Mouse (Mus musculus) MEL (cell line): ENCODE measurements around the gene Ncln. TPM values are rescaled to one million over a fixed set of nuclear protein-coding genes. Genes with fewer than 3 reads are reported as not detected.

Experiments
- DNase-seq: peaks from one replicate; pipeline ENCODE4 v3.0.0; 2011; ENCODE audit warnings: low read depth, low spot score
- H3K27ac ChIP-seq: 2 replicates; pipeline ENCODE4 v1.5.1; 2012; ENCODE audit warnings: low read depth, mild to moderate bottlenecking, control low read depth, low read length, moderate library complexity; ENCODE audit not compliant: control insufficient read depth
- H3K27me3 ChIP-seq, 2 experiments: fragments of 150-350 bp in 1 of 2; sonication (generic) in 1 of 2; 2 replicates each; pipeline ENCODE4 v1.6.1; 2012; ENCODE audit warnings: low read length in 2 of 2, mild to moderate bottlenecking in 2 of 2, improper control_type of control experiment in 1 of 2, moderate library complexity in 1 of 2; ENCODE audit not compliant: insufficient read depth in 2 of 2, control insufficient read depth in 1 of 2
- H3K36me3 ChIP-seq, 2 experiments: 2 replicates each; pipeline ENCODE4 v1.6.1; 2012 to 2014; ENCODE audit warnings: low read length in 2 of 2, improper control_type of control experiment in 1 of 2, inconsistent platforms in 1 of 2, mild to moderate bottlenecking in 1 of 2; ENCODE audit not compliant: insufficient read depth in 2 of 2, control insufficient read depth in 1 of 2
- H3K4me1 ChIP-seq, 2 experiments: fragments of 150-350 bp in 1 of 2; sonication (generic) in 1 of 2; 2 replicates each; pipeline ENCODE4 v1.6.1; 2012; ENCODE audit warnings: low read length in 2 of 2, improper control_type of control experiment in 1 of 2, mild to moderate bottlenecking in 1 of 2; ENCODE audit not compliant: insufficient read depth in 2 of 2, control insufficient read depth in 1 of 2
- H3K4me3 ChIP-seq, 2 experiments: fragments of 150-350 bp in 1 of 2; sonication (generic) in 1 of 2; 2 replicates each; pipeline ENCODE4 v1.5.1; 2012; ENCODE audit warnings: low read depth in 2 of 2, low read length in 2 of 2, mild to moderate bottlenecking in 2 of 2, moderate library complexity in 2 of 2, control low read depth in 1 of 2, improper control_type of control experiment in 1 of 2; ENCODE audit not compliant: control insufficient read depth in 1 of 2, insufficient read depth in 1 of 2
- H3K79me2 ChIP-seq: 2 replicates; pipeline ENCODE4 v1.6.1; 2012; ENCODE audit warnings: mild to moderate bottlenecking, low read length, moderate library complexity; ENCODE audit not compliant: control insufficient read depth, poor library complexity, insufficient read depth
- H3K9ac ChIP-seq: 2 replicates; pipeline ENCODE4 v1.6.1; 2012; ENCODE audit warnings: low read depth, mild to moderate bottlenecking, control low read depth, low read length, moderate library complexity; ENCODE audit not compliant: control insufficient read depth, poor library complexity, severe bottlenecking
- H3K9me3 ChIP-seq: fragments of 150-350 bp; sonication (generic); replicated peaks from 2 replicates; pipeline ENCODE4 v1.6.1; 2012; ENCODE audit warnings: mild to moderate bottlenecking, low read length, improper control_type of control experiment, moderate library complexity; ENCODE audit not compliant: insufficient read depth
- EP300 ChIP-seq, 2 experiments: IDR thresholded peaks; 2 replicates each; pipeline ENCODE4 v1.6.1; 2011; ENCODE audit warnings: improper control_type of control experiment in 2 of 2, low read length in 2 of 2, low read depth in 1 of 2, mild to moderate bottlenecking in 1 of 2
- ETS1 ChIP-seq: IDR thresholded peaks from 2 replicates; pipeline ENCODE4 v1.6.1; 2012; ENCODE audit warnings: low read depth, mild to moderate bottlenecking, inconsistent platforms, low read length, improper control_type of control experiment, moderate library complexity
- KAT2A ChIP-seq: conservative IDR thresholded peaks from 2 replicates; pipeline ENCODE4 v1.6.1; 2012; ENCODE audit warnings: low read depth, low read length, improper control_type of control experiment, inconsistent platforms
- MEF2A ChIP-seq: IDR thresholded peaks from 2 replicates; pipeline ENCODE4 v1.6.1; 2014; ENCODE audit warnings: low read depth, mild to moderate bottlenecking, inconsistent platforms, low read length, improper control_type of control experiment; ENCODE audit not compliant: poor library complexity, insufficient replicate concordance, severe bottlenecking; ENCODE audit errors: extremely low read depth
- MYC ChIP-seq: IDR thresholded peaks from 2 replicates; pipeline ENCODE4 v1.6.1; 2011; ENCODE audit warnings: low read depth, mild to moderate bottlenecking, low read length, improper control_type of control experiment, moderate library complexity
- NELFE ChIP-seq: IDR thresholded peaks from 2 replicates; pipeline ENCODE4 v1.6.1; 2011; ENCODE audit warnings: low read depth, low read length, improper control_type of control experiment
- NRF1 ChIP-seq: IDR thresholded peaks from 2 replicates; pipeline ENCODE4 v1.6.1; 2014; ENCODE audit warnings: low read depth, mild to moderate bottlenecking, inconsistent platforms, low read length, improper control_type of control experiment, moderate library complexity; ENCODE audit not compliant: poor library complexity, insufficient read depth, severe bottlenecking
- POLR2A ChIP-seq, 2 experiments: IDR thresholded peaks; 2 replicates each; pipeline ENCODE4 v1.6.1; 2011 to 2012; ENCODE audit warnings: low read length in 2 of 2, mild to moderate bottlenecking in 2 of 2, control low read depth in 1 of 2, improper control_type of control experiment in 1 of 2, low read depth in 1 of 2, moderate library complexity in 1 of 2; ENCODE audit not compliant: control insufficient read depth in 1 of 2, insufficient read depth in 1 of 2, poor library complexity in 1 of 2
- RCOR1 ChIP-seq: IDR thresholded peaks from 2 replicates; pipeline ENCODE4 v1.6.1; 2012; ENCODE audit warnings: low read depth, mild to moderate bottlenecking, inconsistent platforms, low read length, improper control_type of control experiment
- SMC3 ChIP-seq: IDR thresholded peaks from 2 replicates; pipeline ENCODE4 v1.6.1; 2011; ENCODE audit warnings: low read depth, low read length, improper control_type of control experiment
- TAL1 ChIP-seq: IDR thresholded peaks from 2 replicates; pipeline ENCODE4 v1.6.1; 2012; ENCODE audit warnings: mild to moderate bottlenecking, inconsistent platforms, low read length, moderate library complexity, mixed read lengths
- UBTF ChIP-seq: IDR thresholded peaks from 2 replicates; pipeline ENCODE4 v1.6.1; 2012; ENCODE audit warnings: low read depth, mild to moderate bottlenecking, inconsistent platforms, low read length, improper control_type of control experiment, moderate library complexity, borderline replicate concordance; ENCODE audit not compliant: insufficient read depth
- USF1 ChIP-seq: IDR thresholded peaks from 2 replicates; pipeline ENCODE4 v1.6.1; 2014; ENCODE audit warnings: low read depth, mild to moderate bottlenecking, inconsistent platforms, low read length, improper control_type of control experiment, moderate library complexity
- USF2 ChIP-seq, 2 experiments: IDR thresholded peaks; 2 replicates each; pipeline ENCODE4 v1.6.1; 2011 to 2012; ENCODE audit warnings: improper control_type of control experiment in 2 of 2, low read length in 2 of 2, borderline replicate concordance in 1 of 2, inconsistent platforms in 1 of 2, low read depth in 1 of 2, mild to moderate bottlenecking in 1 of 2; ENCODE audit not compliant: insufficient read depth in 1 of 2
- polyA plus RNA-seq, 2 experiments: library from polyadenylated mRNA; stranded (reverse) in 1 of 2; unstranded in 1 of 2; fragments of >175 nt in 1 of 2; fragments of >200 nt in 1 of 2; gene quantifications; 2 replicates each; pipeline versions ENCODE4 v1.2.1 to v1.2.4; 2012; ENCODE audit warnings: low replicate concordance in 2 of 2, low read depth in 1 of 2; ENCODE audit not compliant: insufficient read length in 2 of 2, insufficient read depth in 1 of 2, missing spikeins in 1 of 2
- total RNA-seq: library from RNA; depleted of rRNA; stranded (reverse); fragments of 300-350 nt; gene quantifications from 2 replicates; pipeline ENCODE4 v1.2.3, GENCODE M21; 2012

The Ncln gene
- total and polyA plus RNA-seq, 3 experiments = 136 to 276 (median 215) TPM

- Histone ChIP-seq H3K4me1 (peaks cover 0 to 2% of the 10 kb centered on the region in 2 experiments; a peak in 1 of 4 replicates), H3K36me3 (peaks cover under 1 to 1% of the 10 kb centered on the region in 2 experiments; a peak in 2 of 4 replicates), H3K4me3 (no peak overlapping the region)
Observed at GRCm38 (mm10) chr10:81538321-81539048, 42.3 kb upstream of the Ncln start.

GRCm38 (mm10) chr10:81537429-81537828 is 41.2 kb upstream of the Ncln start:
- Histone ChIP-seq H3K36me3 (peaks cover 0 to 1% of the 10 kb centered on the region in 2 experiments; a peak in 2 of 4 replicates), H3K79me2 (peaks cover 43% of the 10 kb centered on the region)
- TF ChIP-seq MYC = no peak
- TF ChIP-seq KAT2A = no peak
- TF ChIP-seq USF2 (IDR thresholded peaks at IDR 0.05; ENCODE audit: borderline replicate concordance in 1 of 2, insufficient read depth in 1 of 2, low read depth in 1 of 2, low read length in 2 of 2) = no peak
- TF ChIP-seq USF1 = no peak
- no peak for TF ChIP-seq RCOR1
- TF ChIP-seq SMC3 = no peak
- no peak for TF ChIP-seq ETS1
- no peak for TF ChIP-seq POLR2A (IDR thresholded peaks at IDR 0.05; ENCODE audit: control insufficient read depth in 1 of 2, insufficient read depth in 1 of 2, low read depth in 1 of 2, low read length in 2 of 2, poor library complexity in 1 of 2)
- no peak for TF ChIP-seq NELFE
- no peak for TF ChIP-seq TAL1
- TF ChIP-seq EP300 (IDR thresholded peaks at IDR 0.05; ENCODE audit: low read depth in 1 of 2, low read length in 2 of 2) = no peak
- no peak for TF ChIP-seq UBTF
- TF ChIP-seq MEF2A = no peak
- TF ChIP-seq, all 39 proteins: peak for 0
- H3K27ac ChIP-seq = no peak overlapping the region
- H3K9ac ChIP-seq = no peak overlapping the region
- no peak for DNase-seq
- no peaks in the 10 kb centered on the region for H3K27me3 ChIP-seq
- no peaks in the 10 kb centered on the region for H3K9me3 ChIP-seq
- no peaks in the 10 kb centered on the region for H3K4me1 ChIP-seq
- H3K4me3 ChIP-seq = no peak overlapping the region

More at GRCm38 (mm10) chr10:81538321-81539048, 42.3 kb upstream of the Ncln start:
- Histone ChIP-seq H3K9me3 (no peaks in the 10 kb centered on the region), H3K79me2 (peaks cover 53% of the 10 kb centered on the region), H3K9ac (no peak overlapping the region), H3K27ac (no peak overlapping the region), H3K27me3 (no peaks in the 10 kb centered on the region)
- DNase-seq = no peak
- TF ChIP-seq NRF1 (no peak), ETS1 (no peak)
